Mouse (Mus musculus) naive thymus-derived CD4-positive, alpha-beta T cell, adult 5 months (primary cell): ENCODE results near the gene Zfp541. TPM values are rescaled to one million over a fixed set of nuclear protein-coding genes. Genes with fewer than 3 reads are reported as not detected.

Experiments
- polyA plus RNA-seq: library from polyadenylated mRNA; unstranded; fragments of 100-300 nt; shearing (Covaris generic); gene quantifications from one replicate; pipeline ENCODE4 v1.2.1, GENCODE M21; 2017

Gene Zfp541
- polyA plus RNA-seq, result 0.07 TPM

DNA sequence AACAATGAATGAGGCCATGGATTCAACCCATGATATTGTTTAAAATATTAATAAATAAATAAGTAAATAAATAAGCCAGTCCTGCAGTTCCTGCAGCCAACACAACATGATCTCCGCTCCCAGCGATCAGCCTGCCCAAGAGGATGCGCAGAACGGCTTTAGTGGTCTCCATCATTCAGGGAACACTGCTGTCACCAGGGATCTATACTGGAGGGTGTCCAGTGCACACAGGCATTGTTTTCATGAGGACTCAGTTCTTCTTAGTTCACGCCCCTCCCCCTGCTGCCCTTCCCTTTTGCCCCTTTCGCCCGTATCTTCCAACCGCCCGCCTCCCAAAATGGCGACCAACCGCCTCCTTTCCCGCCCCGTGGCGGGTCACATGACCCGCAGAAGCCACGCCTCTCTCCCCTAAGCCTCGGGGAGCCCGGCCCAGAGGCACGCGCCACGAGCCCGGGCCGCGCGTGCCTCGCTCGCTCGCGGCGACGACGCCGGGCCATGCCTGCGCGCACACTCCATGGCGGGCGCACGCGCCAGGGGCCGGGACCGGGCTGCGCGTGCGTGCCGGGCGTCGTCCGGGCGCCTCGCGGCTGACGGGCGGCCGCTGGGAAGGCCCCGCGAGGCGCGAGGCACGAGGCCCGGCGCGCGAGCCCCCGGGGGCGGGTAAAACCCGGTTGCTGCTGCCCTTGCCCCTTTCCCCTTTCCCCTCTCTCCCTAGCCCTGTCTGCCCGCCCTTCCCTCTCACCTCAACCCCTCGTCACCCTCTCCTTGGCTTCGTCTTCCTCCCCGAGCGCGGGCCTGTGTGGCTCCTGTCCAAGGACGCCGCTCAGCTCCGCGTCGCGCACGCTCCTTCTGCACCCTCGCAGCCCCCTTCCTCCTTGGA is at the start of gene Zfp541:
TSS of gene Zfp541 (plus strand) at position 596 of the 880 bp plus-strand sequence.

DNA sequence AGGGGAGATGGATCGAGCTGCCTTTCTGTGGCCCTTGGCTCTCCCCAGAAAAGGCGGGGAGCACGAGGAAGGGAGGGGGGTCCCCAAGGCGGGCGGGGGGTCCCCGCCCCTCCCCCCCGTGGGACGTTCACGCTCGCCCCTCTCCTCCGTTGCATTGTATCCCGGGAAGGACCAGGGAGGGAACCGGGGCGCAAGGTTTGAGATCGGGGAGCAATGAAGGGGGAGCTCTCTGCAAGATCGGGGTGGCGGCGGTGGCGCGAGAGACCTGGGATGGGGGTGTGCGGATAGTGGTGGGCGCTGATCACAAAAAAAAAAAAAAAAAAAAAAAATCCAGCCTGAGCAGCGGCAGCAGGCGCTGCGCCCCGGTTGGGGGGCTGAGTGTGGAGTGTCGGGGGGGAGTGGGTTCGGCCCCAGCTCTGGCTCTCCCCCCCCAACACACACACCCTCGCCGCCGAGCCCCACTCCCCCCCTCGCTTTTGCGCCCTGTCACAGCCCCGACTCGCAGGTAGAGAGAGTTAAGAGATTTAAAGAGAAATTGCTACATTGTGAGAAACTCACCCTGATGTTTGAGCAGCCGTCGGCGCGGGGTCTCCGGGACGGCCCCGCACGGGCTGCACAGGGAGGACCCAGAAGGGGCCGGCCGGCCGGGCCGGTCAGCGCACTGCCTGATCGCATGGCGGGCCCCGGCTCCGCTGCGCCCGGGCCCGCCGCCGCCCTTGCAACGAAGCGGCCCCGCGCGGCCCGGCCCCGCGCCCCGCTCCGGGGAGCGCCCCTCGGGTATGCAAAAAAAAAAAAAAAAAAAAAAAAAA is 14.1 kb upstream of the Zfp541 start, which contains the start of gene Bicra:
TSS of gene Bicra (minus strand) at position 584 of the 809 bp plus-strand sequence.

DNA sequence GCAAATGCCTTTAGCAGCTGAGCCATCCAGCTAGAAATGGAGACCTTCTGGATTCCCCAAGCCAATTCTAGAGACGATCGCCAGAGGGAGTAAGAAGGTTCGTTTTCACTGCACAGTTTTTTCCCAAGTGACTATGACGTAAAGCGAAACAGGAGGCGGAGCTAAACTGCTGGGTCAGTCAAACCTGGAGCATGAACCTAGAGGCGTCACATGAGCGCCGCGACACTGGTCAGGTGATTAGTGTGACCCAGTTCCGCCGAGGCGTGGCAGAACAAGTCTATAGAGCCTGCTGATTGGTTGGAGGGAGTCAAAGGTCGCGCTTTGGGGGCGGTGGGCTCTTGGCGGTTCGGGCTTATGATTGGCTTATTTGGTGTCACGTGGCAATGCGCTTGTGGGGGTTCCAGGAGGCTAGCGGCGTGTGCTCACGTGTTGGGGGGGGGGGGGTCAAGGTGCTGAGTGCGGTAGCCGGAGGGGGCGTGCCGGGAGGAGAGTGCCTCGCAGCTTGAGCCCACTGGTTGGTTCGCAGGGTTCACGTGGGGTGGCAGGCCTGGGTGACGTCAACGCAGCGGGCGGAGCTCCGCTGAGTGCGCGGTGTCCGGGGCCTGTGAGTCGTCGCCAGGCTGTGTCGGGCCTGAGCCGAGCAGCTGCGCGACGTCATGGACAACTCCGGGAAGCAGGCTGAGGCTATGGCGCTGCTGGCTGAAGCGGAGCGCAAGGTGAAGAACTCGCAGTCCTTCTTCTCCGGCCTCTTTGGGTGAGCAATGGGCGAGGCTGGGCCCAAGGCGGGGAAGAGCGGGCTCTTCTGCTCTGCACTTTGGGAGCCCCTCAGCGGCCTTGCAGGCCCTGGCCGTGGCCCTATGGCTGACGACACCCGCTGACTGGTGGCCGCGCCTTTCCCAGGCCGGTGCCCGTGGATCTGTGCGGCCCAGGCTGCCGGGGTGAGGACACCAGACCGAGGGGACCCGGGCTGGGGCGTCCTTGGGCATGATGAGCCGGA is 36.7 kb downstream of the Zfp541 start, which contains the start of gene Napa:
TSS of gene Napa (plus strand) at position 438 of the 997 bp plus-strand sequence.

DNA sequence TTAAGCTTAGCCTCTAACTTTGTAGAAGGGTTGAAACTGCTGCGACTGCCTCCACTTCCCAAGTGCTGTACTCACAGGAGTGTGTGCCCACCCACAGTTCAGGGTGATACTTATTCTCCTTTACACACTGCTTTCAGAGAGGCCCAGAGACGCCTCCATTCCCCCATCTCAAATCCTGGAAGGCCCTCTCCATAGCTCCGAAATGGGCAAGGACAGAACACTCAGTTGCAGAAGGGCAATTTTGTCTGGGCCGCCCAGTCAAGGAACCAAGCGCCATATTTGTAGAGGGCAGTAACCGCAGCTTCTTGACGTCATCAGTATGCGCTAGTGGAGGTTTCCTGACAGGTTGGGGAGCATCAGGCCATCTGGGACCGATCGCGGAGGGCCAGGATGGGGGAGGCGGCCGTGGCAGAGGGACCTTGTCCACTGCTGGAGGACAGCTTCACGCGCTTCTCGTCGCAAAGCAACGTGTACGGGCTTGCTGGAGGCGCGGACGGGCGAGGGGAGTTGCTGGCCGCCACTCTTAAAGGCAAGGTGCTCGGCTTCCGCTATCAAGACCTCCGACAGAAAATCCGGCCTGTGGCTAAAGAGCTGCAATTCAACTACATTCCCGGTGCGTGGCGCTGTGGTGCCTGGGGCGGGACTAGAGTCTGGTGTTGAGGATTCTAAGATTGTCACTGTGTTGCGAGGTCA is 58.1 kb downstream of the Zfp541 start, which contains the start of gene Kptn:
TSS of gene Kptn (plus strand) at position 327 of the 693 bp plus-strand sequence.

DNA sequence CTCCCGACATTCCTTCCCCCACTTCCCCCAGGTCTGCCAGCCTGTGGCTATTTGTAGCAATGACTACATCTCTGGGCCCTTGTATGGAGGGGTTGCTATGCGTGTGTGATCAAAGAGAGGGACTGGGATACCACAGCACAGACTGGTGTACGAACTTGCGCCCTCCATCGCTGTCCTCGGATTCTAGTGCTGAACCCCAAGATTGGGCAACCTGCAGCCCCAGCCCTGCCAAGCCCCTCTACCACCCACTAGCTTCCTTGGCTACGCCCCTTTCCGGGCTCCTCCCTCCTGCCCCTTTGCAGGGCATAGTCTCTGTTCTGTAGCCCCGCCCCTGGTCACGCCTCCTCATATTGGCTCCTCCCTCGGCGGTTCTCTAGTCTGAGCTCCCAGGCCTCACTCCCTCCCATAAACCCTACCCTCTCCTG is 67.8 kb downstream of the Zfp541 start, which contains the start of gene Slc8a2:
TSS of gene Slc8a2 (plus strand) at position 406 of the 425 bp plus-strand sequence.

Other genes starting within 250 kb of the Zfp541 start
- gene Obox6, start 222.1 kb upstream of the Zfp541 start, polyA plus RNA-seq, result not detected
- gene Crx, start 181.8 kb upstream of the Zfp541 start, polyA plus RNA-seq, result not detected
- not detected for gene Crxos, start 179.2 kb upstream of the Zfp541 start, polyA plus RNA-seq
- gene Selenow, start 139.4 kb upstream of the Zfp541 start, polyA plus RNA-seq, result 472 TPM
- gene Nop53, start 115.7 kb upstream of the Zfp541 start, polyA plus RNA-seq, result 786 TPM
- gene Ehd2, start 94.2 kb upstream of the Zfp541 start, polyA plus RNA-seq, result not detected
- gene Bicra, start 13.9 kb upstream of the Zfp541 start, polyA plus RNA-seq, result 6.9 TPM
- gene Napa, start 36.6 kb downstream of the Zfp541 start, polyA plus RNA-seq, result 324 TPM
- 22.8 TPM for gene Kptn, start 58.1 kb downstream of the Zfp541 start, polyA plus RNA-seq
- not detected for gene Slc8a2, start 68.0 kb downstream of the Zfp541 start, polyA plus RNA-seq
- 54.5 TPM for gene Meis3, start 113.3 kb downstream of the Zfp541 start, polyA plus RNA-seq
- 19.0 TPM for gene Dhx34, start 160.2 kb downstream of the Zfp541 start, polyA plus RNA-seq
- not detected for gene C5ar2, start 182.3 kb downstream of the Zfp541 start, polyA plus RNA-seq
- gene C5ar1, start 197.7 kb downstream of the Zfp541 start, polyA plus RNA-seq, result not detected
- 7.2 TPM for gene Inafm1, start 211.8 kb downstream of the Zfp541 start, polyA plus RNA-seq
- 119 TPM for gene Ccdc9, start 225.0 kb downstream of the Zfp541 start, polyA plus RNA-seq
- gene Bbc3, start 246.6 kb downstream of the Zfp541 start, polyA plus RNA-seq, result 52.4 TPM